Mouse (Mus musculus): Measurements from ENCODE around the gene Pik3c2a.

GRCm38 (mm10) chr7:116294961-116295360 lies 148.3 kb downstream of the Pik3c2a start:
- no peak for TF ChIP-seq CTCF (IDR thresholded peaks at IDR 0.05; ENCODE audit: low read depth)
- TF ChIP-seq EP300 (IDR thresholded peaks at IDR 0.05; ENCODE audit: low read depth) = no peak

All from liver, postnatal 0 days (tissue).